Mouse (Mus musculus) CD4-positive, CD25-positive, alpha-beta regulatory T cell, adult 2 months (primary cell): Measurements from ENCODE around the gene Pigw.

Experiments
- DNase-seq: peaks from one replicate; pipeline ENCODE4 v3.0.0-alpha.2; 2012; ENCODE audit warnings: low read depth, low spot score

Gene Pigw

DNA sequence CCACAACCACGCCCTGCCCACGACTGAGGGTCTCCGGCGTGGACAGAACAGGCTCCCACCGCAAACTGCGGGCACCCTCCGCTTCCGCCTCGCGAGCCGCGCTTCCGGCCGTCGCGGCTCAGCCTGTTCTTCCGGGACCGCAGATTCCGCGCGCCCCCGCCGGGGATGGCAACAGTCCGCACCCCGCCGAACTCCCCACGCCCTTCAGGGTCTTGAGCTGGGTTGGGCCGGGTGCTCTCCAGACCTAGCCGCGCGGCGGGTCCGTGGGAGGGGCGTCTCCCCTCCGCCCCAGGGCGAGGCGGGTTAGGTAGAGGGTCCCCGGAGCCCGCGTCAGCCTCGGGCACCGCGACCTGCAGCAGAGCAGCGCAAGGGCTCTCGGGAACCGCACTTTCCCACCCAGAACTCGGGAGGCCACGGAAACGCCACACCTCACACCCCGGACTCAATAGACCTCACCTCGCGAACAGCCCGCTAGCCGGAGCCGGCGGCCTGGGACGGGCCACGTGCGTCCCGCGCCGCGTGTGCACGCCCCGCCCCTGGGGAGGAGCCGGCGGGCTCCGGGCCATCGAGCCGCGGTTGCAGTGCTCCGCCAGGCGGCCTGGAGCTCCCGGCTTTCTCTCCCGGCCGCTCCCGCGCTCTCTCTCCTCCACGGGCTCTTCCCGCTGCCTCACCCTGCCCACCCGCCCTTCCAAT, at the start of gene Pigw, which contains the start of gene Myo19:
Pigw (minus strand) TSS at position 514 of the 693 bp plus-strand sequence.
Myo19 (plus strand) TSS at position 377 of the 693 bp plus-strand sequence.
- DNase-seq: peak; percentile 90

DNA sequence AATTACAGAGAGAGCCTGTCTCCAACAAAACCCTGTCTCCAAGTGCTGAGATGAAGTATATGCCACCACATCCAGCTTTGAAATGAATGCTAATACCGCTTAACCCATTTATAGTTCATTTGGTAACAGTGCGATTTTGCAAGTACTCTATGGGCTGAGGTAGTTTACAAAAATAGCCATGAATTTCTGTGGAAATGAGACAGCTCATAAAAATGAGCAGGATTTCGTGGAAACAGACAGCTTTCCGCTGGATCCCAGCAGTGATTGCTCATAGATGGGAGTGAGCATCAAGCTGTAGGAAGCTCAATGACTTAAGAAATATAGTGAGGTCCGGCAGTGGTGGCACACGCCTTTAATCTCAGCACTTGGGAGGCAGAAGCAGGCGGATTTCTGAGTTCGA, 40.9 kb upstream of the Pigw start:
- no peak for DNase-seq

DNA sequence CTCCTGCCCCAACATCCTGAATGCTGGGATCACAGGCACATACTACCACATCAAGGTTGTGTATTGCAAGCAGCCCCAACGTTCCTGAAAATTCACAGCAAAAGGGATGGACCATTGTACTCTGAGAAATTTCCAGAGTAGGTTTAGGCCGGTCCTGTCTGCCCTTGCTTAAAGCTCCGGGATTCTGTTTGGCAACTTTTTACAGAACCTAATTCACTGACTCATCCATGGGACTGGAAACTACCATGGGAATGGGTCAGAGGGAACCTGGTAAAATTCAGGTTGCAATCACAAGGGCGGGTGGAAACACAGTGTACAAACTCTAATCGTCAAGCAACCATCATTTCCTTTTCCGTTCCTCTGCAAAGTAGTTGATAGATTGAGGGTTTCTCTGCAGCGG, 39.9 kb upstream of the Pigw start:
- no peak for DNase-seq

DNA sequence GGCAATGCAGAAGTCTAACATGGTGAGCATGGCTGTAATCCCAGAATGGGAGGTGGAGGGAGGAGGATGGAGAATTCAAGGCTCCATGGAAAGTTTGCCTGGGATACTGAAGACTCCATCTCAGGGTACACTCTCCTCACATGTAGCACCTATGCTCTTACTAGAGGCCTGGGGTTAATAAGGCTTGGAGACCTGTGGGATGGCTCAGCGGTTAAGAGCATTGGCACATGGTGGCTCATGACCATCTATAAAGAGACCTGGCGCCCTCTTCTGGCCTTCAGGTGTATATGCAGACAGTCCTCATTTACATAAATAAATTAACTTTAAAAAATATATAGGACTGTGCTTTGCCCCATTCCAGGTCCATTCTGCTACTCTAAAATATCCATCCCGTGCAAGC, 39.2 kb upstream of the Pigw start:
- DNase-seq: peak; percentile 84

DNA sequence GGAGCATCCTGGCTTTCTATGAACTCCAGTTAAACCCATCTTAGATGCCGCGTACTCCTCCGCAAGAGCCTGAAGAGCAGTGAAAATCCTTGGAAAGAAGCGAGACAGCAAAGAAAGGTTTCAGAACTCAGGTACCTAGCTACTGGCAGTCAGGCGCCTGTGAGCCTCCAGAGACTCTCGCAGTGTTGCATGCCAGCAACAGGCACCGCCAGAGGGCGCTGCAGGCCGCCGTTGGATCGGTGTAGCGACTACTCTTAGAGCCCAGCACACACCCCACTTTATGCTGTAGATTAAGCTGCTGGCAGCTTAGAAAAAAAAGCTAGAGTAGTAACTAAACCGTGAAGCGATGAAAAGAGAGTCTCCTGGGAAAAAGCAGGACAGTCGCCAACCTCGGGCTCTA, 38.3 kb upstream of the Pigw start:
- DNase-seq: peak; percentile 91

DNA sequence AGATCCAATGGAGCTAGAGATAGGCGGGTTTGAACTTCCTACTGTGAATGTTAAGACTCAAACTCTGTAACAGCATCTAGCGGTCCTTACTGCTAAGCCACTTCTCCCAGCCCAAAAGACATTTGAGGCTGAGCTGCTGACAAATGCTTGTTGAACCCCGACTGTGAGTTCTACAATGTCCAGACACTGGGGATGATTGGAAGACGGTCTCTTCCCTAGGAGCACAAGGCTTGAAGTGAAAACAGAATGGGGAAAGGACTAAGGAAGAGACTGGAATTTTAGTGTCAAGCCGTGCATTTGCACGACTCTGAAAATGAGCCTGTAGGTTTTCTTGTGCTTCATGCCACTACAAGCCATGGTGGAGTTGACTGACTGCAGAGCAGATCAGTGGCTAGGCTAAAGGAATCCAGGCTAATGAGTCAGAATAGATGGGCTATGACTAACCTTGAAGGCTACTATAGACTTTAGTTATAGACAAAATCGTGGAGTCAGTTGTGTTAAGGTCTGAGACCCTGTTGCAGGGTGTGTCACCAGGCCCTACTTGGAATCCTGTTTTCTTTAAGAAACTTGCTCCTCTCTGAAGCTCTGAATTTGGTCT, 36.7 kb upstream of the Pigw start:
- no peak for DNase-seq

DNA sequence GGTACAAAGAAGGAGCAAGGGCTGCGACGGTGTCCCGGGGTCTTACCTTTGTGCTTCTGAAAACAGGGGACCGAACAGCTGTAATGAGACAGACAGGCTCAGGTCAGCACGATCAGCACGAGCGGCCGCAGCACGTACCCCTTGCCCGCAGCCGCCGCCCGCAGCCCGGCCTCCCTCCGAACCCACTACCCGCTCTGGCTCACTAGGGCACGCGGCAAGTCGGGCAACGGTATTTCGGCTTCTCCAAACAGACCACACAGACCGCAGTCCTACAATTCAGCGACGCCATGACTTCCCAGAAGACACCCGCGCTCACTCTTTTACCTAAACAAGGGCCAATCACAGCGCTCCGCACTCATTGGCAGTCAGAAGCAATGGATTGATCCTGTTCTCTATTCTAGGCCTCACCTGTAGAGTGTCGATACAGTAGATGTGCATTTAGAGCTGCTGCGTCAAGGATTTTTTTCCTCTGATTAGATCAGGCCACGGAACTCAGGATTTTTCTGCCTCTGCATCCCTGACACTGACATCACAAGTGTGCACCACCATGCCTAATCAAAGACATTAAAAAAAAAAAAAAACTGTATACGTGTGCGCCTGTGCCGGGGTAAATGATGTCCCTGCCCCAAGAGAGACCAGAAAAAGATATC, 36.1 kb upstream of the Pigw start, which contains the start of gene Znhit3:
Znhit3 (minus strand) TSS at position 314 of the 650 bp plus-strand sequence.
- DNase-seq: peak; percentile 91

- DNase-seq: peak; percentile 17
These were observed 34.6 kb upstream of the Pigw start for GRCm38 (mm10) chr11:84914673-84915072.

DNA sequence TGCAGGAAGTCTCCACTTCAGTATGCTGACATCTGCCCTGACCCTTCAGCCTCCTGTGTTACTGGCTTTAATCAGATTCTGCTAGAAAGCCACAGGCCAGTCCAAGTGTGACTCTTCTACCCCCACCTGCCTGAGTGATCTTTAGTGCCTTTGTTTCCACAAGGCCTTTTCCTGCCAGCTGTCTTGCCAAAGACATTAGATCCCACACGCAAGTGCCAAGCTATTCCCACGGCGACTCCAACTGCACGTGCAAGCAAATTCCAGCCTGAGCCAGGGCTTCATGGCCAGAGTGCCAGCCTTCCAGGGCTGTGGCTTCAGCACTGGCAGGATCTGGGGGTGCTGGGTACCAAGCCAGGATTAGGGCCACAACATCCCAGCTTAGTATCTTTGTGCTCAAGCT, 30.3 kb upstream of the Pigw start:
- no peak for DNase-seq

GRCm38 (mm10) chr11:84908480-84908879, 28.4 kb upstream of the Pigw start:
- no peak for DNase-seq

GRCm38 (mm10) chr11:84907081-84907480, 27.0 kb upstream of the Pigw start:
- DNase-seq: no peak

DNA sequence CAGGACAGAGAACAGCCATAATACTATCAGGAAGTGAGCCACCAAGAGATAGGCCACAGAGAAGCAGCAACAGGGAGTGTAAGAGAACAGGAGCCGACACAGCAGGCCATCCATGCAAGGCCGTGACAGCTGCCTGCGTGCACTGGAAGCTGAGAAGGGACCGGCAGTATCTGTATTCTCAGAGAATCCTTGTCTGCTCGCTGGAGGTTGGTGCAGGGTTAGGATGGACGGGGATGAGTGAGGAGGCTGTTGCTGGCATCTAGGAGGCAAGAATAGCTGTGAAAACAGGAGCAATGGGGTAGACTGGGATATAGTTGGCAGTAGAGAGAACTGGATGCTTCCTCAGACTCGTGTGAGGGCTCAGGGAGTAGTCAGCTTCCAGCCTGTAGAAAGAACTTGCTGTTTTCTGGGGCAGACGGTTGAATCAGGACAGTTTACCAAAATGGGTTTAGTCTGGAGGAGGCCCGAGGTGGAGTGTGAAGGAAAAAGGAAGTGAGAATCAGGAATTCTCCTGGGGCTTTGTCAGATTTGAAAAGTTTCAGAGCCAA, 24.6 kb upstream of the Pigw start:
- no peak for DNase-seq

DNA sequence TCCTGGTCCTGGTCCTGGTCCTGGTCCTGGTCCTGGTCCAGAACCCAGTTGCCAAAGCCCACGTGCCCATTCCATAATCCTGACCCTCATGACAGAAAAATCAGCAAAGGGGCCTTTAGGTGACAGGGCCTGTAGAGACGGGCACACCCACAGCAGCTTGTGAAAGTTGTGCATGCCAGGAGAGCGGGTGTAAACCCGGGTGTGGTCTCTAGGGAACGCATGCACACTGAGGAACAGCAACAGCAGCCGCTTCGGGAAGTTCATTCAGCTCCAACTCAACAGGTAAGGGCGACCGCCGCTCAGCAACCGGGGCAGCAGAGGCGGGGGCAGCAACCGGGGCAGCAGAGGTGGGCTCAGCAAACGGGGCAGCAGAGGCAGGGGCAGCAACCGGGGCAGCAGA, 13.0 kb upstream of the Pigw start:
- no peak for DNase-seq

DNA sequence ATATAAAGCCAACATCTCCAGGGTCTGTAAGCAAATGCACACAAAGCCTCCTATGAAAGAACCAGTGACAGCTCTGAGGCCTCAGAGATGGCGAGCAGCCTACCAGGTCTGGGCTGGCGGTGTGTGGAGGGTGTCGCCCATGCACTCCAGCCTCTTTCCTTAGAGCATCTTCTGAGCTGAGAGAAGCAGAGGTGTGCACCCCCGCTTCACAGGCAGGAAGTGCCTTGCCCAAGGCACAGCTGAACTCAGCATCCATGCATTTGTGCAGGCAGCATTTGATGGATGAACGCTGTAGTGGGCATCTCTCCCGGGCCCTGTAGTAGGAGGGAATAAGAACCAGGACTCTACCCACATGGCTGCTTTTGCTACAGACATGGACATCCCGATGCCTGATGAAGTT, 11.6 kb upstream of the Pigw start:
- DNase-seq: no peak

- DNase-seq: no peak
These were observed 9.4 kb upstream of the Pigw start for GRCm38 (mm10) chr11:84889492-84889891.

GRCm38 (mm10) chr11:84888025-84888424, 7.9 kb upstream of the Pigw start:
- no peak for DNase-seq

GRCm38 (mm10) chr11:84886767-84887511, 6.9 kb upstream of the Pigw start:
- no peak for DNase-seq

DNA sequence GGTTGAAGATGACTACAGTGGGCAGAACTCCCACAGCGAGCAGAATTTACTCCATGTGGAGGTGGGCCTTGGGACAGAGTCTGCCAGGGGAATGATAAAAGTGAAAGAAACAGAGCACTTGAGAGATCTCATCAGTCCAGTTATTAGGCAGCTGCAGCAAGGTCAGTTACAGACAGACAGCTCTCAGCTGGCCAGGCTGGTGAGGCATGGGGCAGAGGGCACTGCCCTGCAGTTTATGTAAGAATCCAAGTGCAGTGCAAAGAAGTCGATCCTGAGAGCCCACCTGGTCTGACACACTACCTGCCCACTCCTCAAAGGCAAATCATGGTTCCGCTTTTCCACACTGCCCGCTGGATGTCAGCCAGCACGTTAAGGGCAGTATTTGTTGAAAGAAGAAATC, 6.2 kb upstream of the Pigw start:
- no peak for DNase-seq

GRCm38 (mm10) chr11:84885238-84885637, 5.2 kb upstream of the Pigw start:
- no peak for DNase-seq

- DNase-seq: no peak
These were observed 2.3 kb upstream of the Pigw start for GRCm38 (mm10) chr11:84882346-84882745.

- DNase-seq: no peak
These were observed 886 bp upstream of the Pigw start for GRCm38 (mm10) chr11:84880971-84881370.

DNA sequence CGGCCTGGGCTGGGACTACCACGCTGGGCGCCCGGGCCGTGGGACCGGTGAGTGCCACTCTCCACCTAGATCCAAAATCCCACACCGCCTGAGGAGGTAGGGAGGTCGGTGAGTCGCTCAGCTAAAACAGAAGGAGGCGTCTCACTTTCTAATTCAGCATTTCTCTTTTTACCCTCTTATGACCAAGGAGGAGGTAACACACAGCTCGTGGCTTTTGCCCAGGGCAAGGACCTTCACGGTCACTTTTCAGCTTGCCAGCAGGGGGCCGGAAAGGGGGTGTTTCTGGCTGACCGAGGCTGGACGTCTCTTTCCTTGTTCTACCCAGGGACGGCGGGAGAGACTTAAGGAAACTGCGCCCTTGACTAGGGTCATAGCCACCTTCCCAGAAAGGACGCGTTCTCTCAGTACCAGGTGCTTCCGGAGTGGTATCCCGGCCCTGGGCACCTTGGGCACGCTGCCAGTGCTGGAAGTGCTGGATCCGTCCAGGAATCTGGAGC, 428 bp upstream of the Pigw start:
- DNase-seq: no peak
